Mouse (Mus musculus): ENCODE data around the gene Micu1.
A peak's percentile ranks its signal among the peaks of the same experiment; 100 is the strongest.
"Not testable (repeated sequence)": the region's sequence is repeated elsewhere in the genome, so short reads cannot be mapped to it uniquely, and the experiment has no call there.

Gene Micu1

DNA sequence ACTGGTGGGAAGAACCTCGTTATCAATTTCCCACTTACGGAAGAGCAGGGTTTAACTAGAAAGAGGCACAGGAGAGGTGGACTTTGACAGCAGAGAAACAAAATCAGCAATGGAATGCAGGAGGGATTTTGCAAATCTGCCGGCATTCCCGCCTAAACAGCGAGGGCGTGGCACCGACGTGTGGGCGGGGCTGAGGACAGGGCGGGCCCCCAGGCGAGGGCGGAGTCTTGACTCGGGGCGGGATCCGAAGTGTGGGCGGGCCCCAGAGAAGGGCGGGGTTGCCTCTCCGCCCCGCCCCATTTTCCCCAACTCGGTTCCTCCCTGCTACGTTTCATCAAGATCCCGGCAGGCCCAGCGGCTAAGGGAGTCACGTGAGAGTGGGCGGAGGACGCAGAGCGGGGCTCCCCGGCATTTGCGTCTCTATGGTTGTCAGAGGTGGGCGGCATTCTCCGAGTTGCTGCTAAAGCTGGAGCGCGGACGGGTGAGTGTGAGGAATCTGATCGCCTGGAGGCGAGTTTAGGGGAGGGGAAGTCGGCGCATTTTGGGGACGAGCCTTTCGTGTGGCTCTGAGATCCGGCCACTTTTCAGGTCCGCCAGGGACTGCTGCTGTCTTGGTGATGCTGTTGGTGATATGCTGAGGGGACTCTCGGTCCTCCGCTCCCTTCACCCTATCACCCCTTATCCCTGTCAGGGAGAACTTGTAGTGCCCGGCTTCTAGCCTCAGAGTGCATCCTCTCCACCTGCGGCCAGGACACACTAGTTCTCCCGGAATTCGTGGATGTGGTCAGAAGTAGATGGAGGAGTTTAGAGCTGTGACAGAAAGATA is at the start of gene Micu1:
Gene Micu1, plus strand, starts transcription at position 271 of the 826 bp plus-strand sequence.
- peak; percentile 94 for DNase-seq

DNA sequence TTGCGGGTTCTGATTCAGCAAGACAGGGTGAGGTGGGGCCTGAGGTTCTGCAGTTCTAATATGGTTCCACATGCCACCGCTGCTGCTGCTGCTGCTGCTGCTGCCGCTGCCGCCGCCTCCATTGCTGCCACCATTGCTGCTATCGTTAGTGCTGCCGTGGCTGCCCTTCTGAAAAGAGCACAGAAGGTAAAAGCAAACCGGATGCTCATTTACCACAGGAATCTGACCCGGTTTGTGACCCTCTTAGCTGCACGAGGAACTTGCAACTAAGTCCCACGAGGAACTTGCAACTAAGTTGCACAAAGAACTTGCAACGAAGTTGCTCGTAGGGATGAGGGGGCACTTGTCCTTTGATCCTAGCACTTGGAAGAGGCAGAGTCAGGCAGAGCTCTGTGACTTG is 45.5 kb upstream of the Micu1 start:
- peak; percentile 7 for DNase-seq

DNA sequence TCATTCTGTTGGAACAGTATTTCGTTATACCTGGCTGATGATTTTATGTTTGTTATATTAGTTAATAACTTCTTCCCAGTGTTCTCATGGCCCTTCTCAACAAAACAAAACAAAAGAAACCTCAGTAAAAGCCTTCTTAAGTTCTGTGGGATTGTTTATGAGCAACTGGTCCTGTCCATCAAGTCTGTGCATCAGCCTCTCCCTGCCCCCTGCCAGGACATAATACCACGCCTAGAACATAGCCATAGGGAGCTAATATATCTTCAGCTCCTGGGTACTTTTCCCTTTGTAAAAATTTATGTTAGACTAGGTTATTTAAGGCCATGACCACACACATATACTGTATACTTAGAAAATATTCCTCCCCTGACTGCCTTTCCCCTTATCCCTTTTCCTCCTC is 37.5 kb upstream of the Micu1 start:
- no peak for DNase-seq

DNA sequence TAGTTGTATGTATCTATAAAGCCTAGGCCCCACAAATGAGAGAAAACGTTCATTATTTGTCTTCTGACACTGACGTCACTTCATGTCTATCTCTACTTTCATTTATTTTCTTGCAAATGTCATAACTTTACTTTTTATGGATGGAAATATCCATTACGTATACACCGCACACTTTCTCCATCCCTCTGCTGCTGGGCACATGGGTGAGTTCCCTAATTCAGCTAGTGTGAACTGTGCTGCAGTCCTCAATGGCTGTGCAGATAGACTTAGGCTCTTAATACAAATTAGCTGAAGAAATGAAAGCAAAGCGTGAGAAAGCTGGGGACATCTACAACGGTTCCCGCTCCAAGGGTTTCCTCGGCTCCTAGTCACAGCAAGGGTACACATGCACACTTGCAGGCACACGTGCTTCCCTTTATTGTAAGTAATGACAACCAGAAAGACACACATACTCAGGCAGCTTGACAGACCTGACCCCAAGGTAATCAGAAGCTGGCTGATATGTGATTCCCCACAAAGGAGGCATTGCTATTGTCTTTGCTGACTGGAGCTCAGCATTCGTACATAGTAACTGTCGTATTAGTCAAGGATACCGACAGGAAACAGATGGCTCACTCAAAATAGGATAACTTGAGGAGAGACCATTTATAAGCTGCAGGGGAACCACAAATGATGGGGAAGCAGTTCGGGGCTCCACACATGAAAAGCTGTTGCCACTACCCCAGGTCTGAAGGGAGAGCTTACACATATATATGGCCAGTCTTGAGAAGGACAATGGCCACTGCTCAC is 36.6 kb upstream of the Micu1 start:
- no peak for DNase-seq

DNA sequence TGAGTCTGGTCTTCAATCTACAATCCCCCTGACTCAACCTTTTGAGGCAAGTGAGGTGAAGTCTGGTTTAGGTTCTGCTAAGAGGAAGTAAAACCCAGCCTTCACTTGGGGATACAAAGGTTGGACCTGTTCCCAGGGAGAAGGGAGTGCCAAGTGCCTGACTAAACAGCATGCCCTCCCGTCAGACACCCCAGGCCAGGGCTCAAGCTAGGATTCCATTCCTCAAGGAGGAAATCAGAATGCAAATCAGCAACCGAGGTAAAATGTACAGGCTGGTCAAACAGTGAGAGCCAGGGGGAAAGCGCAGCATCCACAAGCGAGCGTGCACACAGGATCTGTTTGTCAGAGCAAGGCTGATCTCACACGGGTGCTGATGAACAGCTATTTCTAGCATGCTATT is 34.9 kb upstream of the Micu1 start:
- no peak for DNase-seq

DNA sequence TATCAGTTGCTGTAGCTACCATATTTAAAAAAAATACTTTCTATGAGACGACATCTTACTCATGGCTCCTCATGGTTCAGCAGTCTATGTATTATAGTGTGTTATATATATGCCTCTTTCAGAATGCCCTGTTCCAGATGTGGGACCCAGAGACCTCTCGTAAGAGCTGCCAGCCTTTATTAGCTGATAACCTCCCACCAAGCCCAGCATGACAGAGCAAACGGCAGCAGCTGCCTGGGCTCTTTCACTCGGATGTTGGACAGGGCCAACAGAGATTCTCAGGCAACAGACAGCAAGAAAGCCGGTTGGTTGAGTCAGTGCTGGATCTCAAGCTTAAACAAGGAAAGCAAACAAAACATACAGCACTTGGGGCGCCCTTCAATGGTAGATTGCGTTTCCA is 33.8 kb upstream of the Micu1 start:
- no peak for DNase-seq

- no peak for DNase-seq
Measured at GRCm38 (mm10) chr10:59677836-59678235, 24.4 kb upstream of the Micu1 start.

DNA sequence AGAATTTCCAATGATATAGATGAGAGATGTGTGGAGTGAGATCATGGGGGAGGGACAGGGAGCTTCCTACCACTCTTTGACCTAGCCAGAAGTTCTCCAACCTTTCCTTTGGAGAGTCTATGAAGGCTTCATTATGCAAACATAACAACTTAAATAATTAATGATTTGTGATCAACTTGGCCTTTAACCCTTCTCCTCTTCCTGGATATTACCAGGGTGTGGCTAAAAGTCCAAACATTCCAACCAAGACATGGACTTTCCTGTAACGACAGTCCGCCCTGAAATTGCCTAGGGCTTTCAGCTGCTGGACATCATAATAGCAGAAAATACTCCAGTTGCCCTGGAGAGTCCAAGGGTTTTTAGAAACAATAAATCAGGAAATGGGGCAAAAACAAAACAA is 23.1 kb upstream of the Micu1 start:
- DNase-seq: no peak

DNA sequence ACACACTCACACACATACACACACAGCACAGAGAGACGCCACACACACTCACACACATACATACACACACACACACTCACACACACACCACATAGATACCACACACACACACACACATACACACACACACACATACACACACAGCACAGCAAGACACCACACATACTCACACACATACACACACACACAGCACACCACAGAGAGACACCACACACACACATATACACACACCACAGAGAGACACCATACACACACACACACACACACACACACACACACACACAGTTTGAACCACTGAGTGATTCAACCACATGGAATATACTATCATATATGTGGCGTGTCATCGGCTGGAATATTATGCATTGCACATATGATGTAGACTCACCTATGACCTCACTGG is 16.7 kb upstream of the Micu1 start:
- not testable (repeated sequence) for DNase-seq

DNA sequence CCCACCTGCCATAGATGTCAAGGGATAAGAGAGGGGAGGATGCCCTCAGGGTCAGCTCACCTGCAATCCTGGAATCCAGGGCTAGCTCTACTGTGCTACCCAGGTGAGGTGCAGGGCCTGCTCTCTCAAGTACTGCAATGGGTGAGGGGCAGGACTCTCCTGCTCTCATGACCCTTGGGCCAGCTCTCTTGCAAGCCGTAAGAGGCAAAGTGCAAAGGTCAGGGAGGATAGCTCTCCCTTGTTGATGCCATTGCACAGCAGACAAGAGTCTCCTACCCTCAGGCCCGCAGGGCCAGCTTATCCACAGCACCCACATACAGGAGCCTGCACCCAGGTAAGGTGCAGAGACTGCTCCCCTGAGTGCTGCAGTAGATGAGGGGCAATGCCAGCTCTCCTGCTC is 15.2 kb upstream of the Micu1 start:
- DNase-seq: no peak

- no peak for DNase-seq
Measured at GRCm38 (mm10) chr10:59689836-59690235, 12.4 kb upstream of the Micu1 start.

- DNase-seq: peak; percentile 65
Measured at GRCm38 (mm10) chr10:59692441-59692840, 9.8 kb upstream of the Micu1 start.

- DNase-seq: no peak
Measured at GRCm38 (mm10) chr10:59694104-59694503, 8.2 kb upstream of the Micu1 start.

DNA sequence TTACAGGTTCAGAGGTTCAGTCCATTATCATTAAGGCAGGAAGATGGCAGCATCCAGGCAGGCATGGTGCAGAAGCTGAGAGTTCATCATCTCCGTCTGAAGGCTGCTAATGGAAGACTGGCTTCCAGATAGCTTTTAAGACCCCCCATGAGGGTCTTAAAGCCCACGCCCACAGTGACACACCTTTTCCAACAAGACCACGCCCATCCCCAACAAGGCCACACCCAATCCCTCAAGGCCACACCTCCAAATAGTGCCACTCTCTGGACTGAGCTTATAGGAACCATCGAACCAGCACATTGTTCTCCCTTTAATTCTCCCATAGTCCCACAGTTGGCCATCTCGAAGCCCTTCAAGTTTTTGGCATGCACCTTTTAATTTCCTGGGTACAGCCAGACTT is 2.8 kb upstream of the Micu1 start:
- no peak for DNase-seq

DNA sequence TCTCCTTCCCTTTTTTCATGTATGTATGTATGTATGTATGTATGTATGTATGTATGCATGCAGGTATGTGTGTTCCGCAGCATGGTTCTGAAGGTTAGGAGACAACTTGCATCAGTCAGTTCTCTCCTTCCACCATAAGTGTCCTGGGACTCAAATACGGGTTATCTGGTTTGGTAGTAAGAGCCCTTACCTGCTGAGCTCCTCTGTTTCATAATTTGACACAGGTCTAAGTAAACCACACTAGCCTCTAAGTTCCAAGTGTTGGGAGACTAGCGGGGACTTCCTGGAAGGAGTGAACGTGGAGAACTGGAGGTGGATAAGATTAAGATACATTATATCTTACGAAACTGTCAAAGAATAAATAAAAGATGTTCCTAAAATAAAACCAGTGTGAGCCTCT is 472 bp upstream of the Micu1 start:
- DNase-seq: no peak

- DNase-seq: no peak
Measured at GRCm38 (mm10) chr10:59703060-59703760, 933 bp downstream of the Micu1 start.

- no peak for DNase-seq
Measured at GRCm38 (mm10) chr10:59706991-59707546, 4.8 kb downstream of the Micu1 start.

GRCm38 (mm10) chr10:59707595-59707994 is 5.3 kb downstream of the Micu1 start:
- no peak for DNase-seq

GRCm38 (mm10) chr10:59709281-59709680 is 7.0 kb downstream of the Micu1 start:
- no peak for DNase-seq

DNA sequence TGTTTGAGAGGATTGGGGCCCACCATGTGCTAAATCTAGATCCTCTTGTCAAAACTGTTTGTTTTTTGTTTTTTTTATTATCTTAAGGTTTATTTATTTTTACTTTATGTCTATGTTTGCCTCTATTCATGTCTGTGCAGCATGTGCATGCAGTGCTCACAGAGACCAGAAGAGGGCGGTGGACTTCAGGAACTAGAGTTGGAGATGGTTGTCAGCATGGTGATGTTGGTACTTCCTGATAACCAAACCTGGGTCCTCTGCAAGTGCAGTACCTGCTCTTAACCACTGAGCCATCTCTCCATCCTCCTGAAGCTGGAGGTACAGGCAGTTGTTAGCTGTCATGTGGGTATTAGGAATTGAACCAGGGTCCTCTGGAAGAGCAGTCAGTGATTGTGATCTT is 8.0 kb downstream of the Micu1 start:
- peak; percentile 58 for DNase-seq

DNA sequence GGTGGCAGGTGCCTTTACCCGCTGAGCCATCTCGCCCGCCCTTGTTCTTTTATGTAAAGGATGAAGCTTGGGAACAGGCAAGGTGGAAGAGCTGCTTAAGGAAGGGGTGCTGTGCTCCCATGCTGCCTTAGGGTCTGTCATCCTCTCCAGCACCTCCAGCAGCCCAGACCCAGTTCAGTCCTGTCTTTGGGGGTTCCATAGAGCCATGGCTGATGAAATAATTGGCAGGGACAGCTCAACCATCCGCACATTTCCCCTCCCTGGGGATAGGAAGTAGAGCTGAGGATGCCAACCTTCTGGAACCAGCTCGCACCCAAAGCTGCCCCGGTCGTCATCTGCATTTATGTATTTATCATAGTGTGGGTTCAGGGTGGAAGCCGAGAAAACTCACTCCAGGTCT is 9.8 kb downstream of the Micu1 start:
- DNase-seq: no peak

GRCm38 (mm10) chr10:59720017-59720416 is 17.7 kb downstream of the Micu1 start:
- DNase-seq: no peak

GRCm38 (mm10) chr10:59721555-59721954 is 19.3 kb downstream of the Micu1 start:
- DNase-seq: no peak
